Mouse (Mus musculus) intestine, embryonic 14.5 days (tissue): ENCODE measurements at regions not wholly inside any gene's neighbourhood (a gene's known extent, or its start where the extent isn't known, plus 50 kb on each side); places are given as distances from the start of the nearest gene placed in this dataset.

Experiments
- ATAC-seq: fragments of 200-750 bp; cut with Nextera tagmentation; replicated peaks from 2 replicates; pipeline ENCODE4 v1.8.0; 2017; ENCODE audit warnings: low read depth, moderate number of reproducible peaks, moderate TSS enrichment, moderate library complexity; ENCODE audit not compliant: low FRiP score, low TSS enrichment
- DNase-seq: peaks from one replicate; pipeline ENCODE4 v3.0.0-alpha.2; 2018; ENCODE audit warnings: low spot score
- H3K27ac ChIP-seq: fragments of 300-500 bp; sonication (generic); 2 replicates; pipeline ENCODE4 v1.5.1; 2014; ENCODE audit warnings: low read depth, mild to moderate bottlenecking, control low read depth
- H3K27me3 ChIP-seq: fragments of 300-500 bp; sonication (generic); replicated peaks from 2 replicates; pipeline ENCODE4 v1.6.1; 2014; ENCODE audit warnings: low read length, control low read depth; ENCODE audit not compliant: control insufficient read depth, insufficient read depth
- H3K36me3 ChIP-seq: fragments of 300-500 bp; sonication (generic); 2 replicates; pipeline ENCODE4 v1.6.1; 2014; ENCODE audit warnings: low read length, control low read depth; ENCODE audit not compliant: control insufficient read depth, insufficient read depth
- H3K4me1 ChIP-seq: fragments of 300-500 bp; sonication (generic); replicated peaks from 2 replicates; pipeline ENCODE4 v1.6.1; 2014; ENCODE audit warnings: low read length, control low read depth, mixed read lengths; ENCODE audit not compliant: control insufficient read depth, insufficient read depth
- H3K4me2 ChIP-seq: fragments of 300-500 bp; sonication (generic); 2 replicates; pipeline ENCODE4 v1.6.1; 2014; ENCODE audit warnings: low read length
- H3K4me3 ChIP-seq: fragments of 300-500 bp; sonication (generic); 2 replicates; pipeline ENCODE4 v1.5.1; 2014; ENCODE audit warnings: low read depth, low read length, control low read depth, mixed read lengths
- H3K9ac ChIP-seq: fragments of 300-500 bp; sonication (generic); 2 replicates; pipeline ENCODE4 v1.6.1; 2014; ENCODE audit warnings: mild to moderate bottlenecking, low read length
- H3K9me3 ChIP-seq: fragments of 300-500 bp; sonication (generic); 2 replicates; pipeline ENCODE4 v1.6.1; 2016; ENCODE audit warnings: low read length, control low read depth; ENCODE audit not compliant: control insufficient read depth
- WGBS: fragments of 180-500 bp; shearing (Covaris S2); extraction: QIAGEN DNeasy Blood & Tissue Kit; methylation state at CpG from one replicate; pipeline ENCODE4 v1.1.7; 2014; 5-methylcytosine and 5-hydroxymethylcytosine counted together

DNA sequence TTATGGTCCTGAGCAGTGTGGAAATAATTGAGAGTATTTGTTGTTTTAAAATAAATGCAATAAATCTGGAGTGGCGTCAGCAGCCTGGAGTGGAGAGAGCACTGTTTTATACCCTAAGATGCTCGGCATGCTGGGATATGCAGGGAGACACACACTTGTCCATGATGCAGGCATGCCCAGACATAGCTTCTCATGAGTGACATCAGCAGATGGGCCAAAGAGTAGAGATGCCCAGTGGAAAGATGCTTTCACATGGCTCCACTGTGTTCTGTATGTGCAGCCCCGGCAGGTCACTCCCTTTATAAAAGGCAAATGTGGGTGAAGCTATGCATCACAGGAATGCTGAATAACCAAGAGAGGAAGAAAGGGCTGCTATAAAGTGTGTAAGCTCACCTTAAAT, 145.7 kb upstream of the Cdh13 start:
- no peaks in the 10 kb centered on the region for H3K27me3 ChIP-seq
- H3K4me1 ChIP-seq, result no peaks in the 10 kb centered on the region
- WGBS, result 59% methylated on average over 3 of the region's 3 CpGs
- H3K27ac ChIP-seq, result no peak overlapping the region
- no peaks in the 10 kb centered on the region for H3K36me3 ChIP-seq
- no peak overlapping the region for H3K9ac ChIP-seq
- no peak overlapping the region for H3K4me3 ChIP-seq
- no peaks in the 10 kb centered on the region for H3K9me3 ChIP-seq
- ATAC-seq (no peak), DNase-seq (no peak)
- no peak overlapping the region for H3K4me2 ChIP-seq

DNA sequence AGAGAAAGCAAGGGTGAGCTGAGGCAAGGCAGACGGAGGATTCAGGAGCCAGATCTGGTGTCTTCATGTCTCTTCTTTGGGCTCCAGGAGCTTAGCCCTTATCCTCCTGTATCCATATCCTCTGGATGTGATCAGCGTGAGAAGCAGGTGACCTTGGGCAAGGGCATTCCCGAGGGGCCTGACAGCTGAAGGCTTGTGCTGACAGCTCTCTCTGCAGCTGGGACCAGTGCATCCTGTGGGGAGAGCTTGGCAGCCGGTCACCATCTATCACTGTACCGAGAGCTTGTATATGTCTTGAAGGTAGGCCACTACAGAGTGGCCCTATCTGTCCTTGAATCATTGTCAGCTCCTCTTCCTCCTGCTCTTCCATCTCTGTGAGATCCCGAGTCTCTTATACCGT, 158.5 kb upstream of the Cdh13 start:
- Histone ChIP-seq H3K4me3 (no peak overlapping the region), H3K36me3 (no peaks in the 10 kb centered on the region), H3K9ac (no peak overlapping the region), H3K4me2 (no peak overlapping the region), H3K27ac (no peak overlapping the region), H3K9me3 (no peaks in the 10 kb centered on the region), H3K27me3 (no peaks in the 10 kb centered on the region), H3K4me1 (no peaks in the 10 kb centered on the region)
- no peak for DNase-seq
- 71% methylated on average over 7 of the region's 7 CpGs for WGBS
- ATAC-seq, result no peak

DNA sequence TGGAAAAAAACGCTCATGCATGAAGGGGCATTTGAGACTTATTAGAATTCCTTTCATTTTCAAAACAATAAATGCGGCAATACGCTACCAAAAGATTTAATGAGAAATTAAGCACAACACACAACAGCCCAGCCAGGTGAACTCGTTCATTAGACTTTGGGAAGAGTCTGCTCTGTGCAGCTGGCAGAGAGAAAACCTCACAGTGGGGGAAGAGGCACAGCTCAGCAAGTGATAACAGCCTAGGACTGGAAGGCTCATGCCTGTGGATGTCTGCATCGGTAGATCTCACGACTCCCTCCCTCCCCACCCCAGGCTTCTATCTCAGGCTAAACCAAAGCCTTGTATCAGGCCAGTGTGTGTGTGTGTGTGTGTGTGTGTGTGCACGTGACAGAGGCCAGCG, 169.3 kb upstream of the Cdh13 start:
- 71% methylated on average over 8 of the region's 8 CpGs for WGBS
- Histone ChIP-seq H3K27me3 (no peaks in the 10 kb centered on the region), H3K9ac (no peak overlapping the region), H3K4me2 (no peak overlapping the region), H3K27ac (no peak overlapping the region), H3K9me3 (no peaks in the 10 kb centered on the region), H3K36me3 (no peaks in the 10 kb centered on the region), H3K4me3 (no peak overlapping the region), H3K4me1 (no peaks in the 10 kb centered on the region)
- no peak for ATAC-seq
- DNase-seq, result no peak

DNA sequence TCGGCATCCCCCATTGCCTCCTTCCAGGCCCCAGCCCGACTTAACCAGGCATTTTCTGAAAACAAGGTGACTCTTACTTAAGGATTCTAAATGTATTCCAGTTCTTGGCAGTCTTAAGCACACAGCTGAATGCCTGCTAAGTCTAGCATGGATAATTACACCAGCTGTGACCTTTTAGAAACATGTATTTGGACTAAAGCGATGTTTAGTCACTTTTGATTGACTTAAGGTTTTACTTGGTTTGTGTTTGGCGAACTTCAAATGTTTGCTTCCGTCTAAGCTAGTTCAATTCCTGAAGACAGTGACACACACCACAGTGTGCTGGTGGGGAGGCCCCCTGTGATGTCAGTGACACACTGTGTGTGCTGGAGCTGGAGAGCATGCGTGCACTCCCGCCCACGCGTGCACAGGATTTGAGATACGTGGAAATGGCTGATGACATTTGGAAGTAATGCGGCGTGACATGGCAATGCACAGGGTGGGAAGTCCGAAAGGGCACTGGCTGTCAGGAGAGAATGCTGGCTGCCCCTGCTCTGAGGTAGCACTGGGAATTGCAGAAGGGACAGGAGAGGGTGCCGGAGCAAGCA, 179.0 kb upstream of the Cdh13 start:
- Histone ChIP-seq H3K27ac (no peak overlapping the region), H3K4me3 (no peak overlapping the region), H3K9ac (no peak overlapping the region), H3K4me1 (no peaks in the 10 kb centered on the region), H3K27me3 (0 out of 2 replicates have a peak, but pooled peaks cover 3% of the 10 kb centered on the region), H3K4me2 (no peak overlapping the region), H3K36me3 (no peaks in the 10 kb centered on the region), H3K9me3 (no peaks in the 10 kb centered on the region)
- DNase-seq (no peak), ATAC-seq (no peak)
- 69% methylated on average over 14 of the region's 14 CpGs for WGBS

DNA sequence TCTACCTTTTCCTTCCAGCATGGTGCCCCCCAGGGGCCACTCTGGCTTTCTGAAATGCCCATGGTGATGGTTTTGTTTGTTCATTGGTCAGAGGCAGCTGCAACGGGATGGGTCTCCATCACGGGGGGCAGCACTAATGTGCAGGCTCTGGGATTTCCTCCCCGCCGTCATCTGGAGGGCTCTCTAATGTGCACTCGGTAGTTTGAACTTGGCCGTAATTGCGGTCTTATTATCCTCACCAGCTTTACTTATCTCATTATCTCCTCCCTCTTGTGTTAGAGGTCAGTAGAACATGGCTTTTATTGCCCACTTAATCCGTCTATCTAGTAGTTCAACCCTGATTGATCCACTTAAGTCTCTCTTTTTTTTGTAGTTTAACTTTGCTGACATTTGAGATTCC, 182.2 kb upstream of the Cdh13 start:
- H3K4me1 ChIP-seq, result no peaks in the 10 kb centered on the region
- no peak overlapping the region for H3K4me2 ChIP-seq
- H3K27ac ChIP-seq, result no peak overlapping the region
- H3K9ac ChIP-seq, result no peak overlapping the region
- ATAC-seq (no peak), DNase-seq (no peak)
- no peaks in the 10 kb centered on the region for H3K36me3 ChIP-seq
- WGBS, result 48% methylated on average over 8 of the region's 8 CpGs
- H3K9me3 ChIP-seq, result no peaks in the 10 kb centered on the region
- no peak overlapping the region for H3K4me3 ChIP-seq
- H3K27me3 ChIP-seq, result 0 out of 2 replicates have a peak, but pooled peaks cover 3% of the 10 kb centered on the region

DNA sequence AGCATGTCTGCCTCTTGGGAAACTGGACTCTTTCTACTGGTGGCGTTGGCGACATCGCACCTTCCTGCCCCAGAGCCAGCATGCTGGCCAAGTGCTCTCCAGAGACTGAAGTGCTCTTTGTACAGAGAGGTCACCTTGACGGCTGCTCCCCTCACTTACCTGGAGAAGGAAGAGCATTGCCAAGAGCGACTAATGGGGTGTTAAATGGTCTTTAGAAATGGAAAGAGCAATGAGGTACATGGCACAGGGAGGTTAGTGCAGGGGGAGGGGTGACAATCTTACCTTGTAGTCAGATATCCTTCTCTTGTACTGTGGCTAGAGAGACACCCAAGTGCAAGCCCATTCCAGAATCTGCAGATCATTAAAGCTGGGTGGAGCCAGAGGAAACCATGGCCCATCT, 220.8 kb upstream of the Cdh13 start:
- Histone ChIP-seq H3K4me3 (no peak overlapping the region), H3K27ac (no peak overlapping the region), H3K4me2 (no peak overlapping the region), H3K9me3 (no peaks in the 10 kb centered on the region), H3K36me3 (no peaks in the 10 kb centered on the region), H3K27me3 (no peaks in the 10 kb centered on the region), H3K4me1 (no peaks in the 10 kb centered on the region), H3K9ac (no peak overlapping the region)
- DNase-seq, result no peak
- 60% methylated on average over 5 of the region's 5 CpGs for WGBS
- no peak for ATAC-seq

DNA sequence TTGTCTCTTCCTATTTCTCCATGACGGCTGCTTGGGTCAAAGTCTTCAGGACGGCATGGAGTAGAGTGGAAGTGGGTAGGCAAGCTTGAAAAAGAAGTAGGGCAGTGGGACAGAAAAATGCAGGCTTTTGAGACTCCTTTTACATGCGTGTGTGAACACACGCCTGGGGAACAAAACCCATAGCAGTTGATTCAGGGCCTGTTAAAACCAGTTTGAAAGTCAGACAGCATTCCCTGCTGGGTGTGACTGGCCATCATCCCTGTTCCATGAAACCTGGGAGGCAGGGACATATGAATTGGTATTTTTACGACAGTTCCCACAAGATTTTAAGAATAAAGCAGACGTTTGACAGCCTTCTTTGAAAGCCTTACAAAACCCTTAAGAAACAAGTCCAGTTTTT, 226.8 kb upstream of the Cdh13 start:
- Histone ChIP-seq H3K9me3 (no peaks in the 10 kb centered on the region), H3K4me2 (no peak overlapping the region), H3K4me1 (no peaks in the 10 kb centered on the region), H3K27me3 (no peaks in the 10 kb centered on the region), H3K36me3 (no peaks in the 10 kb centered on the region), H3K9ac (no peak overlapping the region), H3K4me3 (no peak overlapping the region), H3K27ac (no peak overlapping the region)
- 86% methylated on average over 6 of the region's 6 CpGs for WGBS
- DNase-seq (no peak), ATAC-seq (no peak)

DNA sequence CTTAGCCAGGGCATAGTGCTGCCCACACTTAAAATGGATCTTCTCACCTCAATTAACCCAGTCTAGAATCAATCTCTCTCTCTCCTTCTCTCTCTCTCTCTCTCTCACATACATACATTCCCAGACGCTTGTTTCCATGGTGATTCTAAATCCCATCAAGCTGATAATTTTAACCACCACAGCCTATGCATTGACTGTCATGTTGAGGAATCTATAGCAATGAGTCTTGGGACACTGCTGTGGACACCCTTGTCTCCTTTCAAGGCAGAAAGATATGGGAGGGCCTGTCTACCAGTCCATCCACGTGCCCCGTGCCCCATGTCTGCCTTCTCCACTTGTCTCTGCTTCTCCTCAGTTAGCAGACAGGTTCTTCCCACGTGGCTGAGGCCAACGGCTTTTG, 228.0 kb upstream of the Cdh13 start:
- DNase-seq (no peak), ATAC-seq (no peak)
- H3K9me3 ChIP-seq, result 0 out of 2 replicates have a peak, but pooled peaks cover under 1% of the 10 kb centered on the region
- no peak overlapping the region for H3K9ac ChIP-seq
- no peaks in the 10 kb centered on the region for H3K4me1 ChIP-seq
- H3K27ac ChIP-seq, result no peak overlapping the region
- H3K36me3 ChIP-seq, result no peaks in the 10 kb centered on the region
- H3K27me3 ChIP-seq, result no peaks in the 10 kb centered on the region
- no peak overlapping the region for H3K4me3 ChIP-seq
- H3K4me2 ChIP-seq, result no peak overlapping the region
- WGBS, result 73% methylated on average over 5 of the region's 5 CpGs

DNA sequence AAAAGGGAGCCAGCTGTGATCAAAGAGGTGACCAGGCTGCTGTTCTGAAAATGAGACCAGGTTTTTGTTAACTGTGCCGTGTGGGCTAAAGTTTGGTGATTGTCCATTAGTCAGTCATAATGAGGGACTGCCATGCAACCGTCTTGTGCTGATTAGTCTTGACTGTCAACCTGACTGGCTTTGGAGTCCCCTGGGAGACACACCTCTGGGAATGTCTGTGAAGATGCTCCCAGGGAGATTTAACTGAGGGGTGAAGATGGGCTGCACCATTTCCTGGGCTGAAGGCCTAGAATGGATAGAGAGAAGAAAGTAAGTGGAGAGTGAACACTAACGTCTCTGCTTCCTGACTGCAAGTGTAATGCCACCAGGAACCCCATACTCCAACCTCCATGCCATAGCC, 233.1 kb upstream of the Cdh13 start:
- no peaks in the 10 kb centered on the region for H3K4me1 ChIP-seq
- H3K4me2 ChIP-seq, result no peak overlapping the region
- no peaks in the 10 kb centered on the region for H3K36me3 ChIP-seq
- WGBS, result 93% methylated on average over 3 of the region's 3 CpGs
- H3K4me3 ChIP-seq, result no peak overlapping the region
- no peak overlapping the region for H3K9ac ChIP-seq
- DNase-seq (no peak), ATAC-seq (no peak)
- no peaks in the 10 kb centered on the region for H3K27me3 ChIP-seq
- no peak overlapping the region for H3K27ac ChIP-seq
- H3K9me3 ChIP-seq, result 0 out of 2 replicates have a peak, but pooled peaks cover 3% of the 10 kb centered on the region
